Mouse (Mus musculus): ENCODE data around the gene Isg15. TPM values are rescaled to one million over a fixed set of nuclear protein-coding genes. Genes with fewer than 3 reads are reported as not detected.
"Not testable (repeated sequence)": the region's sequence is repeated elsewhere in the genome, so short reads cannot be mapped to it uniquely, and the experiment has no call there.

Gene Isg15
- total RNA-seq, 2 experiments from 2014 or later = 0.55 to 0.76 TPM

- no peak for DNase-seq (ENCODE audit: low spot score in 2 of 2)
Observed at GRCm38 (mm10) chr4:156169129-156169528, 31.5 kb downstream of the Isg15 start.

- DNase-seq (ENCODE audit: low spot score in 2 of 2) = peak in 1 of 2 experiments; percentile 0
Observed at GRCm38 (mm10) chr4:156168611-156169010, 32.0 kb downstream of the Isg15 start.

GRCm38 (mm10) chr4:156166477-156166876 lies 34.1 kb downstream of the Isg15 start:
- no peak for DNase-seq (ENCODE audit: low spot score in 2 of 2)

- no peak for DNase-seq (ENCODE audit: low spot score in 2 of 2)
Observed at GRCm38 (mm10) chr4:156154771-156155170, 45.8 kb downstream of the Isg15 start.

DNA sequence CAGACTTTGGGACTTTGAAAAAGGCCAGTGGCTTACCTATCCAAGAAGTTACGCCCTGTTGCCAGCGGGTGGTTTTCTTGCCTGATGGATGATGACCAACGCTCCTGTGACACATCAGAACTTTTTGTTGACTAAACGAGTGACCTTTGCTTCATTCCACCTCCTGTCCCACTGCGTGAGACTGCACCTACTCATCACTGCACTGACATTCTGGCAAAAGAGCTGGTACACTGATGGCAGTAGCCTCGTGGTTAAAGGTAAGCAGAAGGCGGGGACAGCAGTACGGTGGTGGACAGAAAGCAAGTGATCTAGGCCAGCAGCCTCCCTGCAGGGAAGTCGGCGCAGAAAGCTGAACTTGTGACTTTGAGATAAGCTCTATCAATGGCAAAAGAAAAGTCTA lies 49.7 kb downstream of the Isg15 start:
- DNase-seq (ENCODE audit: low spot score in 2 of 2) = not testable (repeated sequence)

Small RNA genes lying within 50 kb of the gene (microRNA-seq; reads per million reads assigned to microRNA genes)
- gene Mir7658 = 3.8 to 4.2 reads per million in 2 experiments

Other genes with a start within 250 kb of the Isg15 start
- 10 to 100 TPM; 15.9 to 21.1 TPM for gene C1qtnf12, start 238.5 kb downstream of the Isg15 start, total RNA-seq (2021)
- gene B3galt6, start 208.2 kb downstream of the Isg15 start, total RNA-seq (2021) = 1 to 10 TPM; 9.0 to 9.7 TPM
- gene Sdf4, start 207.9 kb downstream of the Isg15 start, total RNA-seq (2021) = 100 to 1,000 TPM; 154 to 157 TPM
- gene Tnfrsf4, start 187.0 kb downstream of the Isg15 start, total RNA-seq (2021) = 1 to 10 TPM; 1.0 to 1.1 TPM
- not detected for gene Tnfrsf18, start 174.7 kb downstream of the Isg15 start, total RNA-seq (2021)
- gene Ttll10, start 141.4 kb downstream of the Isg15 start, total RNA-seq (2021) = under 1 TPM in 1 of 2 experiments, not detected in 1; 0.14 TPM
- 10 to 100 TPM; 23.8 to 26.6 TPM for gene 9430015G10Rik, start 90.8 kb downstream of the Isg15 start, total RNA-seq (2021)
- under 1 TPM; 0.55 to 0.65 TPM for gene Rnf223, start 70.3 kb downstream of the Isg15 start, total RNA-seq (2021)
- 100 to 1,000 TPM; 209 to 213 TPM for gene Agrn, start 3.3 kb downstream of the Isg15 start, total RNA-seq (2021)
- 1 to 10 TPM; 6.5 to 6.7 TPM for gene AW011738, start 2.5 kb upstream of the Isg15 start, total RNA-seq (2021)
- gene Perm1, start 15.1 kb upstream of the Isg15 start, total RNA-seq (2021) = under 1 TPM; 0.25 to 0.33 TPM
- 10 to 100 TPM; 37.7 to 38.4 TPM for gene Plekhn1, start 34.0 kb upstream of the Isg15 start, total RNA-seq (2021)
- gene Noc2l, start 35.2 kb upstream of the Isg15 start, total RNA-seq (2021) = 10 to 100 TPM; 60.7 to 61.1 TPM
- 1 to 10 TPM; 2.7 to 5.3 TPM for gene Samd11, start 54.8 kb upstream of the Isg15 start, total RNA-seq (2021)
- gene Vmn2r-ps159, start 130.3 kb upstream of the Isg15 start, total RNA-seq (2021) = not detected

Data from layer of hippocampus, postnatal 14 days (tissue).